Mouse (Mus musculus) hindbrain, embryonic 11.5 days (tissue): ENCODE measurements around the gene Dohh. TPM values are rescaled to one million over a fixed set of nuclear protein-coding genes. Genes with fewer than 3 reads are reported as not detected.
A peak's percentile ranks its signal among the peaks of the same experiment; 100 is the strongest.

ENCODE experiments used
- ATAC-seq: fragments of 200-750 bp; cut with Nextera tagmentation; 2 replicates; pipeline ENCODE4 v1.8.0; 2017; ENCODE audit warnings: mild to moderate bottlenecking, moderate TSS enrichment, moderate library complexity; ENCODE audit not compliant: low FRiP score
- DNase-seq: peaks from one replicate; pipeline ENCODE4 v3.0.0-alpha.2; 2015; ENCODE audit warnings: low spot score
- H3K27ac ChIP-seq: fragments of 300-500 bp; sonication (generic); 2 replicates; pipeline ENCODE4 v1.5.1; 2014; ENCODE audit warnings: mild to moderate bottlenecking, low read depth, low read length
- H3K27me3 ChIP-seq: fragments of 300-500 bp; sonication (generic); 2 replicates; pipeline ENCODE4 v1.6.1; 2014; ENCODE audit warnings: mild to moderate bottlenecking, low read length, moderate library complexity, mixed read lengths; ENCODE audit not compliant: control insufficient read depth, insufficient read depth
- H3K36me3 ChIP-seq: fragments of 300-500 bp; sonication (generic); 2 replicates; pipeline ENCODE4 v1.6.1; 2014; ENCODE audit warnings: mild to moderate bottlenecking, low read length, moderate library complexity, mixed read lengths; ENCODE audit not compliant: control insufficient read depth, insufficient read depth
- H3K4me1 ChIP-seq: fragments of 300-500 bp; sonication (generic); replicated peaks from 2 replicates; pipeline ENCODE4 v1.6.1; 2014; ENCODE audit warnings: low read length, mixed read lengths; ENCODE audit not compliant: control insufficient read depth, insufficient read depth
- H3K4me2 ChIP-seq: fragments of 300-500 bp; sonication (generic); replicated peaks from 2 replicates; pipeline ENCODE4 v1.6.1; 2014; ENCODE audit warnings: mild to moderate bottlenecking, low read depth, low read length
- H3K4me3 ChIP-seq: fragments of 300-500 bp; sonication (generic); 2 replicates; pipeline ENCODE4 v1.5.1; 2014; ENCODE audit warnings: low read depth, low read length
- H3K9ac ChIP-seq: fragments of 300-500 bp; sonication (generic); 2 replicates; pipeline ENCODE4 v1.6.1; 2014; ENCODE audit warnings: low read depth, low read length
- H3K9me3 ChIP-seq: fragments of 300-500 bp; sonication (generic); 2 replicates; pipeline ENCODE4 v1.6.1; 2016; ENCODE audit warnings: low read length; ENCODE audit not compliant: control insufficient read depth
- WGBS: fragments of 180-500 bp; shearing (Covaris S2); extraction: QIAGEN DNeasy Blood & Tissue Kit; methylation state at CpG from one replicate; pipeline ENCODE4 v1.1.7; 2014; 5-methylcytosine and 5-hydroxymethylcytosine counted together
- polyA plus RNA-seq: library from polyadenylated mRNA; unstranded; fragments of >200 nt; fragmentation: Nextera tagmentation; extraction: Ambion mirVana; gene quantifications from 2 replicates; pipeline ENCODE4 v1.2.1, GENCODE M21; 2014

Dohh gene
- polyA plus RNA-seq, 1 experiment from 2014 or later: 44.8 TPM

DNA sequence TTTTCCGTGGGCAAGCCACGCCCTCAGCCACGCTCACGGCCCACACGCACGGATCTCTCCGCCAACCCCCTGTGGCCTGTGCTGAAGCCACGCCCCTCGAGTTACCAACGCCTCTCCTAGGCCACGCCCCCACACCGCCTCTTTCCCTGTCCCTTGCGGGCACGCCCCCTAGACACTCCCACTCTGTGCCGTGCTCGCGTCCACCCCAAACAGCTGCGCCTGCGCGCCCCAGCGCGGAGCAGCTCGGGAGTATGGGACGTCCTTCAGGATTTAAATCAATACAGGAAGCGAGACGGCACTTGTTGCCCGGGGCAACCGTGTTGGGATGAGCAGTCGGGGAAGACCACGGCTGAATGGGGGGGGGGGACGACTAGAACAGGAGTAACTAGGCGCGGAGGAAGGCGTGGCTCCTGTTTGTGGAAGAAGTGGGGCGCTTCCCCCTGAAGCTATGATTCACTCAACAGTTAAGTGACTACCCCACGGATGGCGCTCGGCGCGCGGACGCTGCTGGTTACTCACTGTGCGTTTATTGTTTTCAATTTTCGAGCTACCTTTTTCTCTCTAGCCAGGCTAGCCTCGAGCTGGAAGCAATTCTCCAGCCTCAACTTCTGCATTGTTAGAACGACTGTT lies 5.6 kb upstream of the Dohh start:
- Histone ChIP-seq H3K27ac (peak overlapping the region; percentile 65), H3K9ac (peak overlapping the region; percentile 63), H3K4me1 (peaks cover 13% of the 10 kb centered on the region), H3K9me3 (no peaks in the 10 kb centered on the region), H3K27me3 (no peaks in the 10 kb centered on the region), H3K4me3 (peak overlapping the region; percentile 91), H3K36me3 (0 out of 2 replicates have a peak, but pooled peaks cover 5% of the 10 kb centered on the region), H3K4me2 (peak overlapping the region; percentile 51)
- ATAC-seq (peak; percentile 97), DNase-seq (peak; percentile 100)
- under 1% methylated on average over 45 of the region's 46 CpGs for WGBS

DNA sequence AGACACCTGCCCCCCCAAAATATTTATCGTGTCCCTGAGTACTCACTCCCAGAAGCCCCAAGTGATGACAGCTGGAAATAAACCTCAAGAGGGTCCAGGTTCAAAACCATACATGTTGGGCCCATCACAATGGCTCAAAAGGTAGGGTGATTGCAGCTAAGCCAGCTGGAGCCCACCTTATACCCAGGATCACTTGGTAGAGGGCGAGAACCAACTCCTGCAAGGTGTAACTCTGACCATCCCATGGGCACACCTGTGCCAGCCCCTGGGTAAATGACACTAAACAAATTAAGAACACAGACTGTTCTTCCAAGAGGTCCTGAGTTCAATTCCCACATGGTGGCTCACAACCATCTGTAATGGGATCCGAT lies 5.1 kb upstream of the Dohh start:
- 60% methylated on average over 3 of the region's 3 CpGs for WGBS

DNA sequence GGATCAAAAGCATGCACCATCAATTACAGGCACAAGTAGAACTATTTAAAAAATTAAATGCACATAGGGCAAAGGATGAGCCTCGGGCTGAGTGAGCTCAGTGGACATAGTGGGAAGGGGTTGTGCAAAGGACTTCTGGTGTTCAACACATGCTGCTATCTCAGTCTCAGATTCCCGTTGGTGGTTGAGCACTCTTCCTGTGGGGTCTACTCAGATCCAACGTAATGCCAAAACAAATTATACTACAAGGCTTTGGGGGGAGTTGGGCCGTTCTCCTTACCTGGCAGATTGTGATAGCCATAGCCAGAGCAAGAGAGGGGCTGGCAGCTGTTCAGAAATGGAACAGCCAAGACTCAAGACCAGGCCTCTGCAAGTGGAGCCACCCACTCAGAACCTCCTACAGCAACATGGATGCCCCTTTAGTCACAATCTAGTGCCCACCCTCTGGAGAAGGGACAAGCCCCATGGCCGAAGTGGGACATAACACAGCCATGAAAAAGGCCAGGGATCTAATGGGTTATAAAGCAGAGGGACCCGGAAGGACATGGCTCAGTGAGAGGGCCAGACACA lies 4.3 kb upstream of the Dohh start:
- H3K27me3 ChIP-seq: no peaks in the 10 kb centered on the region
- 89% methylated on average over 6 of the region's 6 CpGs for WGBS
- H3K4me1 ChIP-seq: peaks cover 14% of the 10 kb centered on the region
- H3K27ac ChIP-seq: no peak overlapping the region
- no peak overlapping the region for H3K9ac ChIP-seq
- no peaks in the 10 kb centered on the region for H3K36me3 ChIP-seq
- no peak overlapping the region for H3K4me2 ChIP-seq
- no peak overlapping the region for H3K4me3 ChIP-seq
- ATAC-seq (no peak), DNase-seq (no peak)
- H3K9me3 ChIP-seq: no peaks in the 10 kb centered on the region

More for the DNA sequence above, 5.1 kb upstream of the Dohh start:
- DNase-seq: no peak
- 0 out of 2 replicates have a peak, but pooled peaks cover 1% of the 10 kb centered on the region for H3K36me3 ChIP-seq
- H3K4me2 ChIP-seq: peak overlapping the region; percentile 51
- H3K9ac ChIP-seq: peak overlapping the region; percentile 63
- H3K9me3 ChIP-seq: no peaks in the 10 kb centered on the region
- ATAC-seq: no peak; the same call in 1 of the 2 replicates
- peak overlapping the region; percentile 91 for H3K4me3 ChIP-seq
- peaks cover 13% of the 10 kb centered on the region for H3K4me1 ChIP-seq
- H3K27ac ChIP-seq: peak overlapping the region; percentile 65
- no peaks in the 10 kb centered on the region for H3K27me3 ChIP-seq

- Histone ChIP-seq H3K9ac (no peak overlapping the region), H3K9me3 (no peaks in the 10 kb centered on the region), H3K27me3 (no peaks in the 10 kb centered on the region), H3K36me3 (no peaks in the 10 kb centered on the region; the same call in 1 of the 2 replicates), H3K4me3 (no peak overlapping the region), H3K27ac (no peak overlapping the region), H3K4me2 (no peak overlapping the region), H3K4me1 (peaks cover 15% of the 10 kb centered on the region)
- DNase-seq (no peak), ATAC-seq (no peak)
- 87% methylated on average over 5 of the region's 5 CpGs for WGBS
These were observed 2.2 kb upstream of the Dohh start for GRCm38 (mm10) chr10:81382039-81382438.

DNA sequence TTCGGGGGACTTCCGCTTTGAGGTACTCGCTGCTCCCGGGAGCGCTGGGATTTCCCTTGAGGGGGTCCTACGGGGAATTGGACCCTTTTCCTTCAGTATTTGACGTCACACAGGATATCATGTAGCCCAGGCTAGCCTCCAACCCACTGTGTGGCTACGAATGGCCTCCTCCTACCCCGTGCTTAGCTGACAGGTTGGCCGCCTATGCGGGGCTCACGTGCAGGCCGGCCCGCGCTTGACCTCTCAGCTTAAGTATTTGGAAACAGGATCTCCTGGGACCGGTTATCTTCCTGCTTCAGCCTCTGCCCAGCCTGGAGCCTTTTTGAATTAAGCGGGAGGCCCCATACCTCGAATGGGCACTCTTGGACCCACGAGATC lies 366 bp downstream of the Dohh start:
- Histone ChIP-seq H3K9me3 (no peaks in the 10 kb centered on the region), H3K27me3 (no peaks in the 10 kb centered on the region), H3K4me2 (peak overlapping the region; percentile 91), H3K4me1 (peaks cover 8% of the 10 kb centered on the region; the same call in 1 of the 2 replicates), H3K9ac (peak overlapping the region; percentile 85), H3K4me3 (peak overlapping the region; percentile 96), H3K27ac (peak overlapping the region; percentile 72; the same call in 1 of the 2 replicates), H3K36me3 (peaks cover 4% of the 10 kb centered on the region; the same call in 1 of the 2 replicates)
- 1% methylated on average over 19 of the region's 19 CpGs for WGBS
- DNase-seq (no peak), ATAC-seq (peak; percentile 36)

GRCm38 (mm10) chr10:81385603-81386306 lies 1.5 kb downstream of the Dohh start:
- Histone ChIP-seq H3K4me1 (peaks cover 8% of the 10 kb centered on the region; the same call in 1 of the 2 replicates), H3K4me3 (no peak overlapping the region; the same call in 1 of the 2 replicates), H3K27ac (no peak overlapping the region), H3K9ac (no peak overlapping the region), H3K4me2 (no peak overlapping the region; the same call in 1 of the 2 replicates), H3K27me3 (no peaks in the 10 kb centered on the region), H3K9me3 (no peaks in the 10 kb centered on the region), H3K36me3 (peaks cover 4% of the 10 kb centered on the region; the same call in 1 of the 2 replicates)
- 84% methylated on average over 22 of the region's 22 CpGs for WGBS
- ATAC-seq: no peak
- DNase-seq: no peak

DNA sequence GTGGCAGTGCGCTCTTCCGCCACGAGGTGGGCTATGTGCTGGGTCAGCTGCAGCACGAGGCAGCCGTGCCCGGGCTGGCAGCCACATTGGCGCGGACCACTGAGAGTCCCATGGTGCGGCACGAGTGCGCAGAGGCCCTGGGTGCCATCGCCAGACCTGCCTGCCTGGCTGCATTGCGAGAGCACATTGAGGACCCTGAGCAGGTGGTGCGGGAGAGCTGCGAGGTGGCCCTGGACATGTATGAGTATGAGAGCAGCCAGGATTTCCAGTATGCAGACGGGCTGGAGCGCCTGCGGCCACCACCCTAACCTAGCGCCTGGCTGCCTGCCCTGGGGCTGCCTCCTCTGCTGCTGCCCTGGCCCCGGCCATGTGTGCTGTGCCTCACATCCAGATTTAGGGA lies 3.5 kb downstream of the Dohh start:
- no peaks in the 10 kb centered on the region for H3K9me3 ChIP-seq
- H3K4me1 ChIP-seq: peaks cover 8% of the 10 kb centered on the region; the same call in 1 of the 2 replicates
- no peak overlapping the region for H3K27ac ChIP-seq
- H3K36me3 ChIP-seq: peaks cover 4% of the 10 kb centered on the region; the same call in 1 of the 2 replicates
- H3K4me2 ChIP-seq: no peak overlapping the region
- no peaks in the 10 kb centered on the region for H3K27me3 ChIP-seq
- WGBS: 96% methylated on average over 20 of the region's 20 CpGs
- ATAC-seq (no peak), DNase-seq (no peak)
- H3K9ac ChIP-seq: no peak overlapping the region
- H3K4me3 ChIP-seq: no peak overlapping the region

- Histone ChIP-seq H3K4me2 (no peak within 1 kb of the TSS), H3K9ac (no peak within 1 kb of the TSS), H3K9me3 (no peaks in the 10 kb centered on the region), H3K4me3 (no peak within 1 kb of the TSS), H3K36me3 (peaks cover 4% of the 10 kb centered on the region; the same call in 1 of the 2 replicates), H3K4me1 (peaks cover 10% of the 10 kb centered on the region; the same call in 1 of the 2 replicates), H3K27me3 (no peaks in the 10 kb centered on the region), H3K27ac (no peak within 1 kb of the TSS)
- ATAC-seq (no peak), DNase-seq (no peak)
- 90% methylated on average over 5 of the region's 5 CpGs for WGBS
These were observed 4.4 kb downstream of the Dohh start, which contains the start of gene Gm48552 for GRCm38 (mm10) chr10:81388505-81389055. TSS of gene Gm48552 (plus strand) at chr10:81389005.
